Comparison of ENCODE assay signal across 8 mouse cellular contexts in the genomic region with DNA sequence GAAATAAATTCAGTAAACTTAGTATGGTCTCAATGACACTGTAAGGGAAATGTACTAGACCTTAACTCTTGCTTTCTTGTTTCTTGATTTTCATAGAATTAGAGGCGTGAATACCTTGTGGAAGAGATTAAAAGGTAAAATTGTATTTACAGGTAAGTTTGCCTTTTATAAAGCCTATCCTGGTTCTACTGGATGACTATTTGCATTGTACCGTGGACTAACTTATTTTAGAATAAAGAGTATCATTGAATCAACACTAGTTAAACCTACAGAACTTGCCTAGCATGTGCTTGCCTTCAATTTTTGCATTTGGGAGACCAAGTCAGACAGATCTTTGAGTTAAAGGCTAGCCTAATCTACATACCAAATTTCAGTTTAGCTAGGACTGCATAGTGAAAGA. TPM values are rescaled to one million over a fixed set of nuclear protein-coding genes. Genes with fewer than 3 reads are reported as not detected.
A peak's percentile ranks its signal among the peaks of the same experiment; 100 is the strongest.
DNase-seq lines count a peak whose midpoint lies in the region; ATAC-seq and TF ChIP-seq lines count a peak whose summit lies in the region.

No protein-coding gene starts in this region.

- TF ChIP-seq EP300 in liver, postnatal 0 days (IDR thresholded peaks at IDR 0.05; ENCODE audit: low read depth): no peak

- peak overlapping the region; percentile 92 for H3K9ac ChIP-seq in heart, embryonic 14.5 days (ENCODE audit: low read length)
- peak overlapping the region; percentile 48; the same call in 1 of the 2 replicates for H3K9ac ChIP-seq in ES-E14 (ENCODE audit: insufficient read depth, low read depth, low read length, poor library complexity, severe bottlenecking)
- H3K9ac ChIP-seq in liver, postnatal 0 days (replicated peaks): peak overlapping the region; percentile 80

- no peak for DNase-seq in heart, postnatal 4 days
- no peak for DNase-seq in ES-E14 (ENCODE audit: low read depth, low spot score)
- no peak for DNase-seq in hindbrain, embryonic 10.5 days (ENCODE audit: low spot score)
- no peak for DNase-seq in liver, postnatal 0 days
- DNase-seq in adrenal gland, postnatal 25 days: no peak
- no peak for DNase-seq in cerebellum, adult 9-11 months
- no peak for DNase-seq in layer of hippocampus, adult 8-10 months (ENCODE audit: low spot score in 2 of 2)

- in situ Hi-C loops in ES-E14 (cut with MboI; ENCODE audit: low sequenced_read_pairs in 2 of 2, unreplicated experiment in 2 of 2): no loop called here

- peaks cover 10% of the 10 kb centered on the region for H3K9me3 ChIP-seq in heart, embryonic 14.5 days (ENCODE audit: control insufficient read depth, low read length)
- no peaks in the 10 kb centered on the region for H3K9me3 ChIP-seq in ES-E14 (ENCODE audit: control insufficient read depth, insufficient read depth, low read depth, low read length)
- peaks cover 7% of the 10 kb centered on the region for H3K9me3 ChIP-seq in hindbrain, embryonic 10.5 days
- H3K9me3 ChIP-seq in liver, postnatal 0 days (ENCODE audit: low read length): peaks cover 22% of the 10 kb centered on the region

- no peak for TF ChIP-seq CTCF in liver, postnatal 0 days (IDR thresholded peaks at IDR 0.05; ENCODE audit: low read depth)

- no peak for ATAC-seq in heart, embryonic 14.5 days (ENCODE audit: insufficient number of reproducible peaks, insufficient read depth, low FRiP score, low read depth)
- no peak for ATAC-seq in liver, postnatal 0 days

- peaks cover 35% of the 10 kb centered on the region for H3K36me3 ChIP-seq in heart, embryonic 14.5 days (ENCODE audit: control insufficient read depth, insufficient read depth, low read length)
- peaks cover 2% of the 10 kb centered on the region; the same call in 1 of the 2 replicates for H3K36me3 ChIP-seq in ES-E14 (ENCODE audit: control insufficient read depth, insufficient read depth, low read length, poor library complexity, severe bottlenecking)
- H3K36me3 ChIP-seq in hindbrain, embryonic 10.5 days: peaks cover 38% of the 10 kb centered on the region
- peaks cover 15% of the 10 kb centered on the region for H3K36me3 ChIP-seq in liver, postnatal 0 days (replicated peaks; ENCODE audit: insufficient read depth, low read length)

- peak overlapping the region in 1 of 2 experiments; percentile 74; a peak in 2 of 4 replicates for H3K4me3 ChIP-seq in heart, embryonic 14.5 days (ENCODE audit: control insufficient read depth in 1 of 2, insufficient read depth in 1 of 2, low read depth in 1 of 2, low read length in 2 of 2)
- peak overlapping the region; percentile 64 to 72 for H3K4me3 ChIP-seq in ES-E14 (ENCODE audit: insufficient read depth in 1 of 2, low read depth in 1 of 2, low read length in 2 of 2, poor library complexity in 1 of 2, severe bottlenecking in 1 of 2)
- peak overlapping the region; percentile 74 for H3K4me3 ChIP-seq in hindbrain, embryonic 10.5 days
- peak overlapping the region; percentile 64 for H3K4me3 ChIP-seq in liver, postnatal 0 days (ENCODE audit: low read depth, low read length)

- H3K27ac ChIP-seq in heart, embryonic 14.5 days (replicated peaks in 1 of 2; ENCODE audit: control insufficient read depth in 1 of 2, insufficient read depth in 1 of 2, low read depth in 2 of 2, low read length in 2 of 2): no peak overlapping the region
- peak overlapping the region; percentile 79; the same call in 1 of the 2 replicates for H3K27ac ChIP-seq in ES-E14 (ENCODE audit: insufficient read depth, low read depth, low read length, poor library complexity, severe bottlenecking)
- peak overlapping the region; percentile 97 for H3K27ac ChIP-seq in hindbrain, embryonic 10.5 days
- peak overlapping the region; percentile 96 for H3K27ac ChIP-seq in liver, postnatal 0 days (ENCODE audit: low read depth)

- H3K4me2 ChIP-seq in heart, embryonic 14.5 days (ENCODE audit: low read length): peak overlapping the region; percentile 67
- H3K4me2 ChIP-seq in liver, postnatal 0 days (ENCODE audit: low read depth, low read length): peak overlapping the region; percentile 66

- H3K4me1 ChIP-seq in heart, embryonic 14.5 days (ENCODE audit: control insufficient read depth in 2 of 2, insufficient read depth in 2 of 2, low read length in 2 of 2): peaks cover 0 to 12% of the 10 kb centered on the region in 2 experiments; a peak in 2 of 4 replicates
- H3K4me1 ChIP-seq in ES-E14 (ENCODE audit: control insufficient read depth in 2 of 2, insufficient read depth in 2 of 2, low read length in 2 of 2, poor library complexity in 1 of 2): 0 out of 4 replicates have a peak, but pooled peaks cover 3% of the 10 kb centered on the region in 2 experiments
- H3K4me1 ChIP-seq in hindbrain, embryonic 10.5 days (replicated peaks): peaks cover 22% of the 10 kb centered on the region
- peaks cover 12% of the 10 kb centered on the region for H3K4me1 ChIP-seq in liver, postnatal 0 days (ENCODE audit: insufficient read depth)

- H3K27me3 ChIP-seq in heart, embryonic 14.5 days (ENCODE audit: control insufficient read depth, insufficient read depth, low read length): no peaks in the 10 kb centered on the region
- H3K27me3 ChIP-seq in hindbrain, embryonic 10.5 days (ENCODE audit: insufficient read depth, poor library complexity, severe bottlenecking): no peaks in the 10 kb centered on the region
- no peaks in the 10 kb centered on the region for H3K27me3 ChIP-seq in liver, postnatal 0 days (ENCODE audit: insufficient read depth, low read length)

- WGBS in heart, embryonic 14.5 days: 46% methylated on average over 2 of the region's 2 CpGs
- WGBS in hindbrain, embryonic 10.5 days: 68% methylated on average over 2 of the region's 2 CpGs
- WGBS in liver, postnatal 0 days (ENCODE audit: insufficient replicate concordance): 54% methylated on average over 2 of the region's 2 CpGs

TF ChIP-seq in ES-E14, 5 proteins besides CTCF, POLR2A, EP300 and RAD21:
- TF ChIP-seq ZNF384 (IDR thresholded peaks at IDR 0.05; ENCODE audit: low read depth, low read length): no peak
- no peak for TF ChIP-seq HCFC1 (IDR thresholded peaks at IDR 0.05; ENCODE audit: borderline replicate concordance, insufficient read depth, low read length)
- no peak for TF ChIP-seq CHD2 (IDR thresholded peaks at IDR 0.05; ENCODE audit: low read depth, low read length)
- TF ChIP-seq ZC3H11A (IDR thresholded peaks at IDR 0.05; ENCODE audit: borderline replicate concordance, low read depth, low read length): no peak

RNA-seq across cellular contexts. Expression of a gene that starts 1.0 kb away (rescaled TPM):
- polyA plus RNA-seq in heart, embryonic 14.5 days (2014; fragmentation: Nextera tagmentation; extraction: Ambion mirVana): 23.5 and 24.4 TPM in 2 replicates
- 10 to 100 TPM; 20.9 to 24.8 TPM for total RNA-seq in heart, postnatal 4 days (2021)
- 124 and 128 TPM in 2 replicates for total RNA-seq in ES-E14 (2012; rRNA removed)
- 36.4 and 40.7 TPM in 2 replicates for polyA plus RNA-seq in hindbrain, embryonic 10.5 days (2016; fragmentation: Nextera tagmentation; extraction: Ambion mirVana)
- 16.0 and 22.3 TPM in 2 replicates for polyA plus RNA-seq in liver, postnatal 0 days (2015; fragmentation: Nextera tagmentation; extraction: Ambion mirVana)
- total RNA-seq in adrenal gland, postnatal 25 days (2021): 34.2 and 36.9 TPM in 2 replicates
- 10 to 100 TPM; 16.9 to 19.2 (median 17.5) TPM for total RNA-seq in layer of hippocampus, adult 8-10 months (2022)

Comparison
In these comparisons a context has a peak if more than half of its experiments do, and no peak if none do; other contexts are left out.
1. H3K27ac ChIP-seq: peak in ES-E14 (single experiment), hindbrain, embryonic 10.5 days (single experiment) and liver, postnatal 0 days (single experiment); none in heart, embryonic 14.5 days (0 of 2).
2. Peak in every context shown above with its lines, with median percentiles within 50 percentile points of each other: H3K9ac ChIP-seq.